Mouse (Mus musculus) myocyte (in vitro differentiated cells): ENCODE data around the gene Socs4.

ENCODE experiments used
- E2F4 ChIP-seq: IDR thresholded peaks from one replicate; pipeline ENCODE4 v1.6.1; 2011; ENCODE audit warnings: mild to moderate bottlenecking, control low read depth, moderate library complexity; ENCODE audit not compliant: insufficient read depth
- MAX ChIP-seq: IDR thresholded peaks from one replicate; pipeline ENCODE4 v1.6.1; 2011; ENCODE audit warnings: low read depth, mild to moderate bottlenecking, control low read depth
- MYOD1 ChIP-seq, 3 experiments: IDR thresholded peaks; one replicate each; pipeline ENCODE4 v1.6.1; 2011; ENCODE audit warnings: control low read depth in 2 of 3, low read depth in 2 of 3, mild to moderate bottlenecking in 2 of 3, moderate library complexity in 1 of 3; ENCODE audit not compliant: insufficient read length in 2 of 3, control insufficient read depth in 1 of 3
- POLR2A ChIP-seq: IDR thresholded peaks from one replicate; pipeline ENCODE4 v1.6.1; 2011; ENCODE audit warnings: low read depth, mild to moderate bottlenecking, control low read depth, moderate library complexity; ENCODE audit not compliant: insufficient read length
- POLR2AphosphoS2 ChIP-seq: IDR thresholded peaks from one replicate; pipeline ENCODE4 v1.6.1; 2011; ENCODE audit warnings: low read depth, control low read depth; ENCODE audit not compliant: insufficient read length
- TCF12 ChIP-seq: IDR thresholded peaks from one replicate; pipeline ENCODE4 v1.6.1; 2011; ENCODE audit warnings: mild to moderate bottlenecking, control low read depth; ENCODE audit not compliant: poor library complexity, insufficient read depth, severe bottlenecking
- USF1 ChIP-seq: IDR thresholded peaks from one replicate; pipeline ENCODE4 v1.6.1; 2011; ENCODE audit warnings: low read depth, mild to moderate bottlenecking, control low read depth, moderate library complexity

- TF ChIP-seq USF1 = no peak
- TF ChIP-seq E2F4 = no peak
- no peak for TF ChIP-seq POLR2AphosphoS2
- no peak for TF ChIP-seq POLR2A
- TF ChIP-seq MAX = no peak
- TF ChIP-seq MYOD1 (IDR thresholded peaks at IDR 0.05; ENCODE audit: control insufficient read depth in 1 of 3, insufficient read length in 2 of 3, low read depth in 2 of 3) = no peak
- TF ChIP-seq TCF12 = no peak
Observed at GRCm38 (mm10) chr14:47298819-47299261, 22.1 kb downstream of the Socs4 start.
